Mouse (Mus musculus) testis, adult 2 months (tissue): ENCODE data around the gene Rnf220.

Experiments
- CTCF ChIP-seq: fragments of 200-500 bp; IDR thresholded peaks from 2 replicates; pipeline ENCODE4 v1.5.1; 2012; ENCODE audit warnings: low read depth, mild to moderate bottlenecking, inconsistent platforms, low read length, moderate library complexity; ENCODE audit not compliant: control insufficient read depth, insufficient read depth, insufficient replicate concordance
- POLR2A ChIP-seq: fragments of 200-500 bp; IDR thresholded peaks from 2 replicates; pipeline ENCODE4 v1.6.1; 2012; ENCODE audit warnings: low read depth, mild to moderate bottlenecking, inconsistent platforms, low read length, moderate library complexity; ENCODE audit not compliant: control insufficient read depth

- no peak for TF ChIP-seq CTCF
- no peak for TF ChIP-seq POLR2A
Measured at GRCm38 (mm10) chr4:117438064-117438463, 58.8 kb downstream of the Rnf220 start.
